Mouse (Mus musculus) adrenal gland, adult 2 months (tissue): ENCODE results near the gene Slc46a2. TPM values are rescaled to one million over a fixed set of nuclear protein-coding genes. Genes with fewer than 3 reads are reported as not detected.

Experiments
- DNase-seq: peaks from one replicate; pipeline ENCODE4 v3.0.0; 2021
- polyA plus RNA-seq: library from polyadenylated mRNA; depleted of rRNA; stranded (reverse); fragments of >200 nt; gene quantifications from 2 replicates; pipeline ENCODE4 v1.2.3, GENCODE M21; 2012; rRNA removed
- total RNA-seq, 2 experiments: library from RNA; stranded (reverse); gene quantifications; 2 replicates each; pipeline ENCODE4 v1.2.3; 2021

The Slc46a2 gene
- total and polyA plus RNA-seq, 3 experiments: not detected

DNA sequence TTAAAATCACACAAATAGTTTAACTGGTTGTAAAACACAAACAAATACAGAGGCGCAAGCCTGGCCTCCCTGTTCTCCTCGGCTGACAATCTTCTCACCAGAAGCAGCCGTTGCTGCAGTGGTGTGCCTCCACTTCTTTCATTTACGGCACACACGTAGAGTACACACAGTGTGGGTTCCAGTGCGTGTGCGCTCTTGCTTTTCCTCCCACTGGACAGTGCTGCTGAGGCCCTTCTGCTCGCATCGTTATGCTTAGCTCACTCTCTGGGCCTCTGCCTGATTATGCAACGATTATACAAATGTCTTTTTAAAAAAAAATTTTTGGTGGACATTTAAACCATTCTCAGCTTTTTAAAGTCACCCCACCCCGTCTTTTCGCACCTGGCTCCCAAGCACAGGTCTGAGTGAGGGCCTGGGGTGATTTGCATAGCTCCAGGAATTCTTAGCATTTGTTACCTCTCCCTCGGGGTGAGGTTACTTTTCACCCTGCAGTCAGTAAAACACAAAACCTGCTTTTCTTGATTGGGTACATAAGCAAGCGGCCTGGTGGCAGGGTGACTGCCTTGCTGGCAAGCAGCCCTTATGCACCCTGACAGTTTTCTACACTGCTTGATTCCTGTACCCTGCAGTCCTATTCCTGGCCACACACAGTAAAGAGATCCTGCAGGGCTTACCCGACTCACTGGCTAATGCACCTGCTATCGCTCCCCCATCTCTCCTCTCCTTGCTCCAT is 55.0 kb downstream of the Slc46a2 start:
- DNase-seq: no peak

Other genes with a start within 250 kb of the Slc46a2 start
- gene Inip, start 113.5 kb downstream of the Slc46a2 start, total RNA-seq: 10 to 100 TPM; 16.1 to 18.0 TPM
- 5.0 and 6.7 TPM in 2 replicates for gene Inip, start 113.5 kb downstream of the Slc46a2 start, polyA plus RNA-seq
- gene Snx30, start 109.2 kb downstream of the Slc46a2 start, total RNA-seq: 1 to 10 TPM; 5.3 to 6.6 TPM
- 0.90 and 2.4 TPM in 2 replicates for gene Snx30, start 109.2 kb downstream of the Slc46a2 start, polyA plus RNA-seq
- not detected for gene Mup4, start 45.7 kb upstream of the Slc46a2 start, total RNA-seq
- not detected in 2 replicates for gene Mup4, start 45.7 kb upstream of the Slc46a2 start, polyA plus RNA-seq
- not detected for gene Mup6, start 49.2 kb upstream of the Slc46a2 start, total RNA-seq
- gene Mup6, start 49.2 kb upstream of the Slc46a2 start, polyA plus RNA-seq: not detected in 2 replicates
- gene Mup7, start 155.4 kb upstream of the Slc46a2 start, total RNA-seq: 1 to 10 TPM; 5.9 to 6.4 TPM
- gene Mup7, start 155.4 kb upstream of the Slc46a2 start, polyA plus RNA-seq: not detected in 2 replicates
- not detected for gene Mup2, start 239.2 kb upstream of the Slc46a2 start, total RNA-seq
- not detected in 2 replicates for gene Mup2, start 239.2 kb upstream of the Slc46a2 start, polyA plus RNA-seq